Mouse (Mus musculus) erythroblast, adult 5-6 weeks (primary cell): Measurements from ENCODE around the gene Prdm5. TPM values are rescaled to one million over a fixed set of nuclear protein-coding genes. Genes with fewer than 3 reads are reported as not detected.

Experiments
- ATAC-seq: replicated peaks from 2 replicates; pipeline ENCODE4 v1.8.0; 2016; ENCODE audit warnings: moderate number of reproducible peaks, mild to moderate bottlenecking, moderate TSS enrichment, inconsistent platforms; ENCODE audit not compliant: poor library complexity, low FRiP score, severe bottlenecking
- total RNA-seq, 2 experiments: library from RNA; stranded (forward) in 1 of 2; stranded (reverse) in 1 of 2; fragments of 150-400 nt in 1 of 2; fragments of 200-764, 138-1000 nt in 1 of 2; gene quantifications; 2 replicates each; pipeline versions ENCODE4 v1.2.3 to v1.2.4; 2015 to 2017; ENCODE audit warnings: low replicate concordance in 2 of 2

The Prdm5 gene
- total RNA-seq, 2 experiments from 2014 or later: 0.94 to 0.96 TPM

GRCm38 (mm10) chr6:65818039-65818747 is 39.4 kb downstream of the Prdm5 start:
- no peak for ATAC-seq

- no peak for ATAC-seq
Observed at GRCm38 (mm10) chr6:65828656-65829055, 49.9 kb downstream of the Prdm5 start.

GRCm38 (mm10) chr6:65831443-65831842 is 52.7 kb downstream of the Prdm5 start:
- ATAC-seq: no peak

- no peak for ATAC-seq
Observed at GRCm38 (mm10) chr6:65834013-65834412, 55.2 kb downstream of the Prdm5 start.

GRCm38 (mm10) chr6:65842579-65842978 is 63.8 kb downstream of the Prdm5 start:
- no peak for ATAC-seq

GRCm38 (mm10) chr6:65849127-65849526 is 70.3 kb downstream of the Prdm5 start:
- no peak for ATAC-seq

- ATAC-seq: no peak
Observed at GRCm38 (mm10) chr6:65849687-65850086, 70.9 kb downstream of the Prdm5 start.

- ATAC-seq: no peak
Observed at GRCm38 (mm10) chr6:65850221-65850620, 71.4 kb downstream of the Prdm5 start.

- ATAC-seq: no peak
Observed at GRCm38 (mm10) chr6:65854020-65854419, 75.2 kb downstream of the Prdm5 start.

- ATAC-seq: no peak
Observed at GRCm38 (mm10) chr6:65854585-65854984, 75.8 kb downstream of the Prdm5 start.

GRCm38 (mm10) chr6:65860609-65861008 is 81.8 kb downstream of the Prdm5 start:
- no peak for ATAC-seq

- ATAC-seq: no peak
Observed at GRCm38 (mm10) chr6:65862836-65863235, 84.0 kb downstream of the Prdm5 start.

GRCm38 (mm10) chr6:65864233-65864632 is 85.4 kb downstream of the Prdm5 start:
- no peak for ATAC-seq

GRCm38 (mm10) chr6:65864919-65865318 is 86.1 kb downstream of the Prdm5 start:
- ATAC-seq: no peak

- ATAC-seq: no peak
Observed at GRCm38 (mm10) chr6:65865861-65866260, 87.1 kb downstream of the Prdm5 start.

GRCm38 (mm10) chr6:65871754-65872278 is 93.0 kb downstream of the Prdm5 start:
- ATAC-seq: no peak

- ATAC-seq: no peak
Observed at GRCm38 (mm10) chr6:65878300-65878699, 99.5 kb downstream of the Prdm5 start.

- no peak for ATAC-seq
Observed at GRCm38 (mm10) chr6:65888835-65889234, 110.0 kb downstream of the Prdm5 start.

- no peak for ATAC-seq
Observed at GRCm38 (mm10) chr6:65892045-65892660, 113.4 kb downstream of the Prdm5 start.

GRCm38 (mm10) chr6:65906657-65907182 is 127.9 kb downstream of the Prdm5 start:
- ATAC-seq: no peak

GRCm38 (mm10) chr6:65915421-65915820 is 136.6 kb downstream of the Prdm5 start:
- ATAC-seq: no peak
